Mouse (Mus musculus) right cerebral cortex, adult 18-20 months (tissue): ENCODE data around the gene Cdc42ep5.

Experiments
- DNase-seq: peaks from one replicate; pipeline ENCODE4 v3.0.0; 2022; ENCODE audit warnings: mixed read lengths

Gene Cdc42ep5

DNA sequence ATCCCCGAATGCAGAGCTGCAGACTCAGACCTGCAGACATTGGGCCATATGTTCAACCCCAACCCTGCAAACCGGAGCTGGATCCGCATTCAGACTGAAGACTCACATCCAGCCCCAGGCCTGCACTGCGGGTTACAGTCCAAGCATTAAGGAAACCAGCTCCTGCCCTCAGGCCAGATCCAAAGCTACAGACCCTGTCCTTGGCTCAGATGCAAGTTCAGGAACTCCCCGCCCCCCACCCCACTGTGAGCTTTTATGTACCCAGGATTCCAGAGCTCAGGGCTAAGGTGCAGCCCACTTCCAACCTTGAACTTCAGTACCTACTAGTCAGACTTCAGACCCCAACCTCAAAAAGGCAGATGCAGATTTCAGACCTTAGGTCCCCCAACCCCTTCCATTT lies 39.8 kb downstream of the Cdc42ep5 start:
- DNase-seq = no peak

DNA sequence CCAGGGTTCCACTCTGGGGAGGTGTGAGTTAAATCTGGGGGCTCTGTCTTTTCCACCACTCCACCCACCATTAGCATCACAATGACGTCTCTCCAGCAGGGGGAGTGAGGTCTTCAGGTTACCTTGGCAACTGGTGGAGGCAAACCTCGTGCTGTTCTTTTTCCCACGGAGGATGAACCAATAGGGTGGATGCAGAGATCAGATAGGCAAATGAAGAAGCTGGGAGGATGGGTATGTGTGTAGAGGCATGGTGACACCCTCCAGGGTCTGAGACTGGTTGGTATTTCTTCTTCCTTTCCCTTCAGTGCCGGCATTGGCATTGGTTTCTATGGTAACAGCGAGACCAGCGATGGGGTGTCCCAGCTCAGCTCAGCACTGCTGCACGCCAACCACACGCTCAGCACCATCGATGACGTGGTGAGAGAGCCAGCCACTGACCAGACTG lies 40.3 kb downstream of the Cdc42ep5 start:
- peak; percentile 92 for DNase-seq

DNA sequence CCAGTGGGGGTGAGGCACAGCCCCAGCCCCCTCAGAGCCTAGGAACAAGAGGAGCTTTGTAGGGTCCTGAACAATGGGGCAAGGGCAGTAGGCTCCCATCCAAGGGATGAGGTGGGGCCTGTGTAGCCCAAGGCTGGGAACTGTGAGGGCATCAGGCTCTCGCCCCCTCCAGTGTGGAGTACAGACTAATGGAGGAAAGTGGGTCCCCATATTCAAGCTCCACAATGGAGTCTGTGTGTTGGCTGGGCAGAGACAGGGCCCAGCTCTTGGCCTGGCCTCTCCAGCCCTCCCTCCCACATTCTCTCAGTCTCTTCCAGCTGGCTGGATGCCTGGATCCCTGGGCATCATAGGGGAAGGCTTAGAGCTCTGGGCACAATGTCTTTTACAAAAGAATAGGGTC lies 40.9 kb downstream of the Cdc42ep5 start:
- DNase-seq = peak; percentile 87

DNA sequence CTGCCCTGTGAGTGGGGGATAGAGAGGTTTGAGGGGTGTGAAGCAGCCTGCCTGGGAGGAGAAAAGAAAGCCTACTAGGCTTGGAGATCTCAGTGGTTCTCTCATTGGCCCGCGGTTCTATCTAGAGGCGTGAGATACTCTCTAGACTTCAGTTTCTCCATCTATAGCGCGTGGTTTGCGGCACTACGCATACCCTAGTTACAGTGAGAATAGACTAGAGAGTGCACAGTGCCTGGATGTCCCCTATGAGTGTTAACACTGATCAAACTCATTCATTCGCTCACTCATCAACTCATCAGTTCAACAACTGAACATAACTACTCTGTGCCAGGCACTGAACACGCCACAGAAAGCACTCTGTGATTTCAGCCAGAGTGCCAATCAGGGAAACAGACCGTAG lies 41.9 kb downstream of the Cdc42ep5 start:
- DNase-seq = no peak

DNA sequence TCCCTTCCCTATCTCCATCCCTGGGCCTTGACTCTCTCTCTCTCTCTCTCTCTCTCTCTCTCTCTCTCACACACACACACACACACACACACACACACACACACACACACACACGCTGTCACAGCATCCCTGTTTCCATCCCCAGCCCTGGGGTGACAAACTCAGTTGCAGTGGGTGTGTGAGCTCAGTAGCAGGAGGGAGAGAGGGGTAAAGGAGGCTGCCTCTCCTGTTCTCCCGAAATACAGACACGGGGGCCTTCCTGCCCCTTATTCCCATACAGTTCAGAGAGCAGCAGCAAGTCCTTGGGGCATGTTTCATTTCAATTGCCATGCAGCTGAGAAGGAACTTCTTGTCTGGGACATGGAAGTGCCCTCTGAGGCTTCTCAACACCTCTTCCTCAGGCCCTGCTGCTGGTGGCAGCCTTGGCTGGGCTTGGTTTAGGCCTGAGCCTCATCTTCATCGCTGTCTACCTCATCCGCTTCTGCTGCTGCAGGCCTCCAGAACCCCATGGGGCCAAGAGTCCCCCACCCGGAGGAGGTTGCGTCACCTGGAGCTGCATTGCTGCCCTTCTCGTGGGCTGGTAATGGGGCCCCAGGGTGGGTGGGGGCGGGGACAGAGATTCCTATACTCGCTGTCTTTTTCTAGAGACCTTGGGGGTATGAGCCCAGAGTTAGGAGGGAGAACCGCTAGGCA lies 42.4 kb downstream of the Cdc42ep5 start:
- no peak for DNase-seq

DNA sequence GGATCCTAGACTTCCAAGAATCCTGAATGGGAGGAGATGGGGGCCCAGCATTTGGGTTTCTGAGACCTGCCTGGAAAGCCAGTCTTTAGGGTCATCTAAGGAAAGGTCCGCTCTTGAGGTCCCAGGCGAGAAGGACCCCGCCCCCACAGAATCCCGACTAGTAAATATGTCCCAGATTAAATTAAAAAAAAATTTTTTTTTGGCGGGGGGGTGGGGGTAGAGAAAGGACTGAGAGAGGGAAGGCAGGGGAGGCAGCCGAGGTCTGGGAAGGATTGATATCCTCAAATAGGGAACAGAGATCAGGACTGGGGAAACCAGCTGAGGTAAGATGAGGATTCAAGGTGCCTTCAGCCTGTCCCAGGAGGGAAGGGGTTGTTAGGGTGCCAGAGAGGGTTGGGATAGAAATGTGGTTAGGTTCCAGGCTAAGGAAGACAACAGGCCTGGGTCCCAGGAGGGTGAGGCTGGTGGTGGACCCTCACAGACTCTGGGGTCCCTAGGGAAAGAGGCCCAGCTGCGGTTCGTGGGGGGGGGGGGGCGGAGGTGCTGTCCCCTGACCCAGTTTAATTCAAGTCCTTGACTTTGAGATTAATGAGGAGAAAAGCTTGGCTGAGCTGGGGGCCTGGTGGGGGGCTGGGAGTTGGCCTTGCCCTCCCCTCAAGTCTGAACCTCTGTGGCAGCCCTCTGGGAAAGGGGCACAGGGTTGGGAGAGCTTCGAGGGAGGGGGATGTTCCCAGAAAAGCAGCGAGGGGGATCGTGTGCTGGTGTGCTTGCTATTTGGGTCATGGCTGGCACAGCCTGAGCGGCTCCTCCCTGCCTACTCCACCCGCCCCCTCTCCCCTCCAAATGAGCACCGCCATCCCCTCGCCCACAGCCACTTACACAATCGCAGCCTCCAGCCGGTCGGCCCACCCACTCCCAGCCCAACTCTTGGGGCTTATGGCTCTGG lies 44.4 kb downstream of the Cdc42ep5 start:
- DNase-seq = peak; percentile 79

DNA sequence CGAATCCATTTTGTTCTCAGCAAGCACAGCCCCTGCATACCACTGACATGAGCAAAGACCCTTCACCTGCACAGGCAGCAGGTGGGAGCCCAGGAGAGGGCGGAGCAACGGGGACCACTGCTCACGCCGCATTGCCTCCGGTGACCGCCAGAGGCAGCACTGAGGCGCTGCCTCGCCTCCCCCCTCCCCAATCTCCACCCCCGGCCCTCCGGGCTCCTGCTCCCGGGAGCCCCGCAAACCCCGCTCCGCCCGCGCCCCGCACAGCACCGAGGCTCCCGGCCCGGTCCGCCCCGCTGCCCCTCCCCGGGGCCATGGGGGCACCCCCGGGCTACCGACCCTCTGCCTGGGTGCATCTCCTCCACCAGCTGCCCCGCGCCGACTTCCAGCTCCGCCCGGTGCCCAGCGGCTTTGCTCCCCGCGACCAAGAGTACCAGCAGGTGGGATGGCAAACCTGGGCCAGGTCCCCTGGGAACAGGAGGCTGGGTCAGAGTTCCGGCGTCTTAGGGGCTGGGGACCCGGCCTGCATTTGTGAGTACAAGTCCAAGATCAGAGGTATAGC lies 45.2 kb downstream of the Cdc42ep5 start, which contains the start of gene Ttyh1:
Ttyh1 (plus strand) TSS at position 65 of the 559 bp plus-strand sequence.
- DNase-seq = peak; percentile 81

DNA sequence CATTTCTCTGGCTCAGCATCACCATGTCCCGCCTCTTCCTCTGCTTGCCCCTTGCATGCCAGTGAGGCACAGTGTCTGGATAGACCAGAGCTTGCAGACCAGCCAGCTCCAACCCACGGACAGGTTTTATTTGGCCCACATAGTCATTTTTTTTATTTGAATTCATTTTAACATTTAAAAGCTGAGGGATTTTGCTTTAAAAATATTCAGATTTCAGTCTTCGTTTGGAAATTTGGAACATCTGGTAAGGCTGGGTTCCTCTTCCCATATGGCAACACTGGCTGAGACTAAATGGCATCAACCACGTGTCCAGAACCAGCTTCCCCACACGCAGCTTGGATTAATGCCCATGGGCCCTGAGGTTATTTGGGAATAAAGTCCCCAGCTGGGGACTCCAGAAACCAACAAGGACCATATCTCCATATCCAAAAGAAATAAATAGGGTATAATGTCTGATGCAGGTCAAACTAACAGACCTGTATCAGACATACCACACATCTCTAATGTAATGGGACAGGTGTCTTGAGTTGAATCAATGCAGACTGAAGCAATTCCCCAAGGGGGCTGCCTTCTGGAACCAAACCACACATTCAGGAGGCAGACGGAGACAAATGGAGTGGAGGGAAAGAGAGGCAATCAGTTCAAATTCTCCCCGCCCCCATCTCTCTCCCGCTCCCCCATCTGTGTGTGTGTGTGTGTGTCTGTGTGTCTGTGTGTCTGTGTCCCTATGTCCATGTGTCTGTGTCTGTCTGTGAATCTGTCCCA lies 47.4 kb downstream of the Cdc42ep5 start:
- DNase-seq = peak; percentile 66

DNA sequence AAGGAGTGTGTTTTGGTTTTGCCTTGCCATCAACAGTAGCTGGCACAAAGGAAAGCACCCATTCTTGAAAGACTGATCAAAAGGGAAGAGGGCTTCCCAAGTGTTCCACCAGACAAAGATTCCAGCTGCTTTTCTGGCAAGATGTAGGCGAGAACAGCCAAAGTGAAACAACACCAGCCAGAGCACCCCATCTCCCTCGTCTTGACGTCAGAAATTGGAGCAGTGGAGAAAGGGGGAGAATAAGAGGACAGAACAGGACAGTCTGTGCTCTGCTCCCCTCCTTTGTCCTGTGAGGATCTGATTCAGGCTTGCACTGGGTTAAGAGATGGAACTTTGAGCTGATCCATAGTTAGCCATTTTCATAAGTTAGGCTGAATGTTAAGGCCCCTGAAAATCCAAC lies 52.9 kb downstream of the Cdc42ep5 start:
- DNase-seq = peak; percentile 56

DNA sequence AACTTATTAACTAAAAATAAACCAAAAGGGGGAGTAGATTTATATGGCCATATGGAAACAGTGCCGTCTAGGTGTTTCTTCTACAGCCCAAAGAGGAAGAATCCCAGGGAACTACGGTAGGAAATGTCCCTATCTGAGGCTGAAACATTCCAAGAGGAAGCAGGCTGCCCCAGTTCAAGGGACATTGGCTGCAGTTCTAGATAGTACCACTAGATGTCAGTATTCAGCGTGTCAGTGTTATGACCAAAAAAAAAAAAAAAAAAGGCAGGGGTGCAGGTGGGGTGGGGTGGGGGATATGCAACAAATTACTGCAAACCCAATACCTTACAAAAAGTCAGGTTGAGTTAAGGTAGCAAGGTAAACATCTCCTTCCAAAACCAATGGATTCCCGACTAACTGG lies 61.2 kb downstream of the Cdc42ep5 start:
- no peak for DNase-seq
